Mouse (Mus musculus) kidney, adult 2 months (tissue): ENCODE measurements around the gene Trim3. TPM values are rescaled to one million over a fixed set of nuclear protein-coding genes. Genes with fewer than 3 reads are reported as not detected.

Experiments
- DNase-seq: peaks from one replicate; pipeline ENCODE4 v3.0.0; 2021
- H3K27ac ChIP-seq: fragments of 200-500 bp; 2 replicates; pipeline ENCODE4 v1.5.1; 2012; ENCODE audit warnings: low read depth, low read length, control low read depth, inconsistent platforms; ENCODE audit not compliant: insufficient read depth
- H3K27me3 ChIP-seq: fragments of 200-500 bp; replicated peaks from 2 replicates; pipeline ENCODE4 v1.6.1; 2012; ENCODE audit warnings: mild to moderate bottlenecking, moderate library complexity, low read length, inconsistent platforms; ENCODE audit not compliant: control insufficient read depth, insufficient read depth
- H3K36me3 ChIP-seq: fragments of 200-500 bp; 2 replicates; pipeline ENCODE4 v1.6.1; 2012; ENCODE audit warnings: mild to moderate bottlenecking, moderate library complexity, low read length, inconsistent platforms; ENCODE audit not compliant: control insufficient read depth, insufficient read depth
- H3K4me1 ChIP-seq: fragments of 200-500 bp; 2 replicates; pipeline ENCODE4 v1.6.1; 2011; ENCODE audit warnings: low read length; ENCODE audit not compliant: control insufficient read depth, insufficient read depth
- H3K4me3 ChIP-seq: fragments of 200-500 bp; 2 replicates; pipeline ENCODE4 v1.5.1; 2011; ENCODE audit warnings: mild to moderate bottlenecking, low read depth, low read length, control low read depth; ENCODE audit not compliant: insufficient read depth
- CTCF ChIP-seq: fragments of 200-500 bp; conservative IDR thresholded peaks from 2 replicates; pipeline ENCODE4 v1.5.1; 2011; ENCODE audit warnings: low read depth, mild to moderate bottlenecking, control low read depth, low read length, moderate library complexity, mixed read lengths; ENCODE audit not compliant: insufficient read depth, insufficient read length
- POLR2A ChIP-seq: fragments of 200-500 bp; IDR thresholded peaks from one replicate; pipeline ENCODE4 v1.6.1; 2011; ENCODE audit warnings: low read depth, low read length, control low read depth
- WGBS: fragments of 180-500 bp; shearing (Covaris S2); methylation state at CpG from one replicate; pipeline ENCODE4 v1.1.7; 2018; 5-methylcytosine and 5-hydroxymethylcytosine counted together
- polyA plus RNA-seq: library from polyadenylated mRNA; depleted of rRNA; stranded (reverse); fragments of >200 nt; gene quantifications from 2 replicates; pipeline ENCODE4 v1.2.3, GENCODE M21; 2012

Gene Trim3
- polyA plus RNA-seq, 1 experiment: 43.9 TPM

GRCm38 (mm10) chr7:105625397-105625796 lies 8.0 kb downstream of the Trim3 start:
- Histone ChIP-seq H3K27ac (no peak overlapping the region), H3K4me1 (peaks cover 9% of the 10 kb centered on the region), H3K4me3 (no peak overlapping the region), H3K27me3 (no peaks in the 10 kb centered on the region), H3K36me3 (no peaks in the 10 kb centered on the region)
- WGBS: 49% methylated on average over 6 of the region's 6 CpGs
- no peak for DNase-seq
- TF ChIP-seq CTCF (no peak), POLR2A (no peak)

GRCm38 (mm10) chr7:105621646-105622292 lies 11.6 kb downstream of the Trim3 start:
- 51% methylated on average over 8 of the region's 8 CpGs for WGBS
- Histone ChIP-seq H3K36me3 (no peaks in the 10 kb centered on the region), H3K4me1 (0 out of 2 replicates have a peak, but pooled peaks cover 4% of the 10 kb centered on the region), H3K27me3 (no peaks in the 10 kb centered on the region), H3K27ac (no peak overlapping the region), H3K4me3 (no peak overlapping the region)
- no peak for TF ChIP-seq CTCF
- TF ChIP-seq POLR2A: no peak
- no peak for DNase-seq

GRCm38 (mm10) chr7:105621053-105621452 lies 12.3 kb downstream of the Trim3 start:
- no peak for DNase-seq
- TF ChIP-seq CTCF: no peak
- no peak for TF ChIP-seq POLR2A
- WGBS: 77% methylated on average over 4 of the region's 4 CpGs
- 0 out of 2 replicates have a peak, but pooled peaks cover 4% of the 10 kb centered on the region for H3K4me1 ChIP-seq
- H3K27me3 ChIP-seq: no peaks in the 10 kb centered on the region
- H3K4me3 ChIP-seq: no peak overlapping the region
- no peaks in the 10 kb centered on the region for H3K36me3 ChIP-seq
- H3K27ac ChIP-seq: no peak overlapping the region

- no peak for TF ChIP-seq CTCF
- TF ChIP-seq POLR2A: no peak
- H3K4me1 ChIP-seq: 0 out of 2 replicates have a peak, but pooled peaks cover 4% of the 10 kb centered on the region
- no peaks in the 10 kb centered on the region for H3K27me3 ChIP-seq
- no peak overlapping the region for H3K27ac ChIP-seq
- H3K4me3 ChIP-seq: no peak overlapping the region
- WGBS: 46% methylated on average over 3 of the region's 3 CpGs
- H3K36me3 ChIP-seq: no peaks in the 10 kb centered on the region
- DNase-seq: peak; percentile 51
Observed at GRCm38 (mm10) chr7:105619701-105620100, 13.7 kb downstream of the Trim3 start.

GRCm38 (mm10) chr7:105617810-105618209 lies 15.6 kb downstream of the Trim3 start:
- Histone ChIP-seq H3K4me3 (no peak overlapping the region), H3K36me3 (no peaks in the 10 kb centered on the region; the same call in 1 of the 2 replicates), H3K27me3 (no peaks in the 10 kb centered on the region), H3K27ac (no peak overlapping the region), H3K4me1 (0 out of 2 replicates have a peak, but pooled peaks cover 4% of the 10 kb centered on the region)
- no peak for TF ChIP-seq POLR2A
- WGBS: 97% methylated on average over 22 of the region's 22 CpGs
- no peak for DNase-seq

- H3K4me3 ChIP-seq: no peak overlapping the region
- H3K27me3 ChIP-seq: no peaks in the 10 kb centered on the region
- DNase-seq: peak; percentile 37
- WGBS: 66% methylated on average over 6 of the region's 6 CpGs
- 0 out of 2 replicates have a peak, but pooled peaks cover 4% of the 10 kb centered on the region for H3K4me1 ChIP-seq
- no peak overlapping the region for H3K27ac ChIP-seq
- TF ChIP-seq CTCF (no peak), POLR2A (no peak)
- H3K36me3 ChIP-seq: no peaks in the 10 kb centered on the region; the same call in none of the 2 replicates
Observed at GRCm38 (mm10) chr7:105616561-105616960, 16.8 kb downstream of the Trim3 start.

DNA sequence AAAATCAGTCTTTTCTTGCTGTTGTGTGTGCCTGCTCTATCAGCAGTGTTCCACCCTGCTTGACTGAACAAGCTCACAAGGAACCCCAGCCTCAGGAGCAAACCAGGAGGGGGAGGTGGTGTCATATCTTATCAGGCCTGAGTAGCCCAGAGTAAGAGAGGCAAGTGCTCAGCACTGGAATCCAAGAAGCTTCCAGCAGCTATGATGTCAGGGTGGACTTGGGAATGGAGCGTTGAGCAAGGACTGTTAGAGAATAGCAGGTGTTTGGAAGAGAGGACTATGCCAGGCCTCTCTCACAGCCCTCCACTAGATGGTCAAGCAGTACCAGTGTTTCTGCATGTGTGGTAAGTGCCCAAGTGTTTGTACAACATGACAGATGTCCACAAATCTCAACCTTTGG lies 17.7 kb downstream of the Trim3 start:
- Histone ChIP-seq H3K4me1 (0 out of 2 replicates have a peak, but pooled peaks cover 4% of the 10 kb centered on the region), H3K27me3 (no peaks in the 10 kb centered on the region), H3K36me3 (no peaks in the 10 kb centered on the region; the same call in none of the 2 replicates), H3K4me3 (no peak overlapping the region), H3K27ac (no peak overlapping the region)
- no peak for DNase-seq
- no peak for TF ChIP-seq CTCF
- no peak for TF ChIP-seq POLR2A
- 61% methylated on average over 1 of the region's 1 CpGs for WGBS
